Mouse (Mus musculus) hindbrain, embryonic 10.5 days (tissue): ENCODE data around the gene Ttc23l. TPM values are rescaled to one million over a fixed set of nuclear protein-coding genes. Genes with fewer than 3 reads are reported as not detected.
"Not testable (repeated sequence)": the region's sequence is repeated elsewhere in the genome, so short reads cannot be mapped to it uniquely, and the experiment has no call there.

ENCODE experiments used
- DNase-seq: peaks from one replicate; pipeline ENCODE4 v3.0.0-alpha.2; 2017; ENCODE audit warnings: low spot score
- H3K27ac ChIP-seq: fragments of 300-500 bp; sonication (generic); 2 replicates; pipeline ENCODE4 v1.5.1; 2016; ENCODE audit warnings: mild to moderate bottlenecking, moderate library complexity
- H3K27me3 ChIP-seq: fragments of 300-500 bp; sonication (generic); 2 replicates; pipeline ENCODE4 v1.6.1; 2016; ENCODE audit warnings: mild to moderate bottlenecking; ENCODE audit not compliant: poor library complexity, insufficient read depth, severe bottlenecking
- H3K36me3 ChIP-seq: fragments of 300-500 bp; sonication (generic); 2 replicates; pipeline ENCODE4 v1.6.1; 2016; ENCODE audit warnings: mild to moderate bottlenecking, moderate library complexity
- H3K4me1 ChIP-seq: fragments of 300-500 bp; sonication (generic); replicated peaks from 2 replicates; pipeline ENCODE4 v1.6.1; 2016; ENCODE audit warnings: mild to moderate bottlenecking
- H3K4me3 ChIP-seq: fragments of 300-500 bp; sonication (generic); 2 replicates; pipeline ENCODE4 v1.5.1; 2016; ENCODE audit warnings: mild to moderate bottlenecking, moderate library complexity
- H3K9me3 ChIP-seq: fragments of 300-500 bp; sonication (generic); 2 replicates; pipeline ENCODE4 v1.6.1; 2016; ENCODE audit warnings: mild to moderate bottlenecking, moderate library complexity
- WGBS: fragments of 180-500 bp; shearing (Covaris S2); methylation state at CpG from one replicate; pipeline ENCODE4 v1.1.7; 2016; 5-methylcytosine and 5-hydroxymethylcytosine counted together
- polyA plus RNA-seq: library from polyadenylated mRNA; unstranded; fragments of >200 nt; fragmentation: Nextera tagmentation; extraction: Ambion mirVana; gene quantifications from 2 replicates; pipeline ENCODE4 v1.2.1, GENCODE M21; 2016

Ttc23l gene
- polyA plus RNA-seq, 1 experiment from 2014 or later = not detected

GRCm38 (mm10) chr15:10499593-10499992, 58.9 kb downstream of the Ttc23l start:
- DNase-seq = no peak
- Histone ChIP-seq H3K9me3 (no peaks in the 10 kb centered on the region), H3K27ac (no peak overlapping the region), H3K27me3 (no peaks in the 10 kb centered on the region), H3K4me3 (no peak overlapping the region), H3K4me1 (no peaks in the 10 kb centered on the region), H3K36me3 (peaks cover 15% of the 10 kb centered on the region)
- 79% methylated on average over 5 of the region's 5 CpGs for WGBS

DNA sequence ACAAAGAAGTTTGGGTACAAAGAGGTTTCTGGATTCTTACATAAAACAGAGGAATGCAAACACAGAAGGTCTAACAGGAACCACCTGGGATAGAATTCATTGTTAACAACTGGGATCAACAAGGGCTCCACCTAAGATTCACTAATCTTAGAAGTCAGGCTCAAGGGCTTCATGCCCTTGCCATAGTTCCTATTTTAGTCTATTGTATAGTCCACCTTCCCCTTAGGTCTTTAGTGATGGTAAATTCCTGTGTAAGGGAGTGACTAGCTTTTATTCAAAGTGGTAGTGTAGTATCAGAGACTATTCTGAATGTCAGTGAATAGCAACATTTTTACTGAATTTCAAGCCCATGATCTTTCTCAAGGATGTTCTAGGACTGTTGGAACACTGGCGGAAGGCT, 61.8 kb downstream of the Ttc23l start:
- H3K27ac ChIP-seq, DNase-seq, H3K4me3 ChIP-seq, H3K4me1 ChIP-seq, H3K27me3 ChIP-seq, H3K9me3 ChIP-seq: not testable (repeated sequence)
- 98% methylated on average over 1 of the region's 1 CpGs for WGBS
- peaks cover 44% of the 10 kb centered on the region for H3K36me3 ChIP-seq

DNA sequence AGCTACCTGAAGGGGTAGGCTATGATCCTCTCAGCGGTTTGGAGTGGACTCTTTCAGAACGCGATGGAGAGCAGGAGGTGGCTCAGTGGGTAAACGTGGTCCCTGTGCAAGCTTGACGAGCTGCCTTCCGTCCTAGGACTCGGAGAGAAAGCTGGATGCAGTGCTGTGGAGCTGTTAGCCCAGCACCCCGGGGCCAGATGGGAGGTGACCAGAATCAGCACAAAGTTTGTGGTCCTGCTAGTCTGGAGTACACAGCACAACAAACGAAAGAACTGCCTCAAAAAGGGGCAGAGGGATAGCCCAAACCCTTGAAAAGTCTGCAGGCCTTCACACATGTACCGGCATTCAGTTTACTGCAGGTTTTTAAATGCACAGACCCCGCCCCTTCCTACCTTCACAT, 62.5 kb downstream of the Ttc23l start:
- 95% methylated on average over 11 of the region's 11 CpGs for whole genome bisulfite sequencing
- H3K36me3 ChIP-seq = peaks cover 51% of the 10 kb centered on the region
- DNase-seq = no peak
- H3K9me3 ChIP-seq = no peaks in the 10 kb centered on the region
- no peak overlapping the region for H3K4me3 ChIP-seq
- no peaks in the 10 kb centered on the region for H3K4me1 ChIP-seq
- H3K27ac ChIP-seq = no peak overlapping the region
- no peaks in the 10 kb centered on the region for H3K27me3 ChIP-seq

DNA sequence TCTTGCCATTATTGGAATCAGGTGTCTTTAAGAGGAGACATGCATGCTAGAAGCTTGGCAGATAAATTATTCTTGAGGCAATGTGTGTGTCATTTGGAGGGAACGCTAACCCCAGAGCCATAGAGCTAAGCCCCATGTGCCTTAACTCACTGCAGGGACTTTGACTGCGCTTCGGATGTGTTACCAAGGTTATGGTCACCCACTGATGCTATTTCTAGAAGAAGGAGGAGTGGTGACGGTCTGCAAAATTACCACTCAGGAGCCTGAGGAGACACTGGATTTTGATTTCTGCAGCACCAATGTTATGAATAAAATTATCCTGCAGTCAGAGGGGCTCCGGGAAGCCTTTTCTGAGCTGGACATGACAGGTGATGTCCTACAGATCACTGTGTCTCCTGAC, 68.4 kb downstream of the Ttc23l start:
- WGBS = 91% methylated on average over 5 of the region's 5 CpGs
- peaks cover 64% of the 10 kb centered on the region for H3K36me3 ChIP-seq

DNA sequence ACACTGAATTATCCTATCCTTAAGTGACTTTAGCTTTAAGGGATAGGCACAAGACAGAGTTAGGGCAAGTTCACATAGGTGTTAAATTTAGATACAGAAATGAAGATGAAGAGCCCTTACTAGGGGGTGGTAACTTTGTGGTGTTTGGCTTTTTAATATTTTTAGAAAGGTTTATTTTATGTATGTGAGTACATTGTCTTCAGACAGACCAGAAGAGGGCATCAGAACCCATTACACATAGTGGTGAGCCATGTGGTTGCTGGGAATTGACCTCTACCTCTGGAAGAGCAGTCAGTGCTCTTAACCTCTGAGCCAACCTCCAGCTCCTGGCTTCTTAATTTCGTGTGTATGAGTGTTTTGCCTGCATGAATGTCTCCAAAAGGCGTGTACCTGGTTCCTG, 71.2 kb downstream of the Ttc23l start:
- WGBS = 73% methylated on average over 2 of the region's 2 CpGs
- H3K9me3 ChIP-seq = no peaks in the 10 kb centered on the region
- no peak for DNase-seq
- peaks cover 24% of the 10 kb centered on the region for H3K4me1 ChIP-seq
- H3K36me3 ChIP-seq = peaks cover 56% of the 10 kb centered on the region
- H3K27me3 ChIP-seq = no peaks in the 10 kb centered on the region
- no peak overlapping the region for H3K27ac ChIP-seq
- H3K4me3 ChIP-seq = peak overlapping the region; percentile 77

More for the DNA sequence above, 68.4 kb downstream of the Ttc23l start:
- Histone ChIP-seq H3K27ac (no peak overlapping the region), H3K27me3 (no peaks in the 10 kb centered on the region), H3K4me3 (no peak overlapping the region), H3K4me1 (peaks cover 13% of the 10 kb centered on the region), H3K9me3 (no peaks in the 10 kb centered on the region)
- DNase-seq = no peak

DNA sequence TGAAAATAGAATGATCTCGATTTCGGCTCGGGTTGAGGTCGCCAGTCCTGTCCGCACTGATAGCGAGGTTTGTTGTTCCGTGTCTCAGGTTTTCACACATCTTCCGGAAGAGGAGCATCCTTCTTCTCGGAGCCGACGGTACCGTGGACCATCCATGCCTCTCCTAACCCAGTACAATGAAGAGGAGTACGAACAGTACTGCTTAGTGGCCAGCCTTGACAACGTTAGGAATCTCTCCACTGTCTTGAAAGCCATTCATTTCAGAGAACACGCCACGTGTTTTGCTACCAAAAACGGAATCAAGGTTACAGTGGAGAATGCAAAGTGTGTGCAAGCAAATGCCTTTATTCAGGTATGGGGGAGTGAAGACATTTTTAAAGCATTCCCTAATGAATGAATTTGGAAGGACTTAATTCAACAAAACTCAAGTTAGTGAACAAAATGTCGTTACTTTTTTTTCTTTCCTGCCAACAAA, 72.1 kb downstream of the Ttc23l start:
- Histone ChIP-seq H3K9me3 (no peaks in the 10 kb centered on the region), H3K27ac (peak overlapping the region; percentile 95), H3K4me1 (peaks cover 24% of the 10 kb centered on the region), H3K4me3 (peak overlapping the region; percentile 77), H3K27me3 (no peaks in the 10 kb centered on the region), H3K36me3 (peaks cover 56% of the 10 kb centered on the region)
- no peak for DNase-seq
- WGBS = under 1% methylated on average over 18 of the region's 18 CpGs

- peak; percentile 94 for DNase-seq
- Histone ChIP-seq H3K27ac (peak within 1 kb of the TSS; percentile 95), H3K9me3 (no peaks in the 10 kb centered on the region), H3K4me3 (peak within 1 kb of the TSS; percentile 77), H3K36me3 (peaks cover 57% of the 10 kb centered on the region), H3K27me3 (no peaks in the 10 kb centered on the region), H3K4me1 (peaks cover 24% of the 10 kb centered on the region)
- WGBS = under 1% methylated on average over 58 of the region's 58 CpGs
Measured at GRCm38 (mm10) chr15:10485484-10486364, 72.7 kb downstream of the Ttc23l start, which contains the start of the genes Brix1 and Rad1. Brix1 (minus strand) TSS chr15:10485947. Rad1 (plus strand) TSS chr15:10486018.

DNA sequence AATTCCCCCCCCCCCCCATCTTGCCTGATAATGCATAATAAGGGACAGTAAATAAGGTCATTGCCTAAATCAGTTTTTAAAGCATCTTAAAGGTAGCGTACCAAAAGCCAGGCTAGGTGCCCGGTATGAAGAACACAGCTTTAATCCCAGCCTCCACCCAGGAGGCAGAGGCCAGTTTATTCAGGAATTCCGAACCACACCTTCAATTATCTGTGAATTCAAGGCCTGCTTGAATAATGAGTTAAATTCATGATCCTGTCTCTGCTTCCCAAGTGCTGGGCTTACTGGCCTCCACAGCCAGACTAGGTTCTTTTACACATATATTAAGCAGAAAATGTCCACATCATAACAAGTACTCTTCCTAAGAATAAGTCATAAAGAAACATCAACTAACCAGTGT, 87.5 kb downstream of the Ttc23l start:
- peak overlapping the region; percentile 92 for H3K27ac ChIP-seq
- WGBS = 20% methylated on average over 3 of the region's 3 CpGs

GRCm38 (mm10) chr15:10470151-10470831, 88.2 kb downstream of the Ttc23l start, which contains the start of gene Dnajc21:
Dnajc21 (minus strand) TSS chr15:10470516.
- H3K4me3 ChIP-seq = peak within 1 kb of the TSS; percentile 89
- H3K36me3 ChIP-seq = peaks cover 15% of the 10 kb centered on the region
- H3K27me3 ChIP-seq = no peaks in the 10 kb centered on the region
- H3K27ac ChIP-seq = peak within 1 kb of the TSS; percentile 92
- WGBS = under 1% methylated on average over 87 of the region's 87 CpGs
- no peaks in the 10 kb centered on the region for H3K9me3 ChIP-seq
- peak; percentile 84 for DNase-seq
- H3K4me1 ChIP-seq = peaks cover 23% of the 10 kb centered on the region

More for the DNA sequence above, 87.5 kb downstream of the Ttc23l start:
- Histone ChIP-seq H3K27me3 (no peaks in the 10 kb centered on the region), H3K9me3 (no peaks in the 10 kb centered on the region), H3K4me1 (peaks cover 23% of the 10 kb centered on the region), H3K36me3 (peaks cover 21% of the 10 kb centered on the region), H3K4me3 (peak overlapping the region; percentile 89)
- DNase-seq = no peak

DNA sequence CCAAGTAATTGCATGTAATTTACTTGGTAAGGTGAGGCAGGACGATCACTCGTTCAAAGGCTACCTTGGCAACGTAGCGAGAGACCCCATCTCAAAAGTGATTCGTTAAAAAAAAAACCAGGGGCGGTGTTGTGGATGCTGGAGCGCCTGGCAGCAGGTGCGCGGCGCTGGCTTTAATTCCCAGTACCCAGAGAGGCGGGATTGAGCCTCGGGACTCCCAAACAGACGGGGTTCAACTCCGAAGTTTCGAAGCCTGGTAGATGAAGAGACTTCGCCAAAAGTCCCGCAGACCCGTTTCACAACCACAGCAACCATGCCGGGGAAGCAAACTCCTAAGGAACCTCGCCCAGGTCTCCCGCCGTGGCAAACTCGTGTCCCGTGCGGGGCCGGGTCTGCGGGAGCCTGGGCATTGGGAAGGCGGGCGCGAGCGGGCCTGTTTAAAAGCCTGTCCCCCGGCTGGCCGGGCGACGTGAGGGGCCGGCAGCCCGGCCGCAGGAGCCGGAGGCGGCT, 88.8 kb downstream of the Ttc23l start:
- WGBS = under 1% methylated on average over 40 of the region's 40 CpGs
- DNase-seq = no peak

GRCm38 (mm10) chr15:10468761-10469160, 89.7 kb downstream of the Ttc23l start:
- Histone ChIP-seq H3K27ac (no peak overlapping the region), H3K4me3 (0 out of 2 replicates have a peak overlapping the region, but pooled peaks have one; percentile 89), H3K9me3 (no peaks in the 10 kb centered on the region), H3K27me3 (no peaks in the 10 kb centered on the region), H3K4me1 (peaks cover 23% of the 10 kb centered on the region), H3K36me3 (peaks cover 4% of the 10 kb centered on the region; the same call in 1 of the 2 replicates)
- DNase-seq = no peak
- WGBS = 86% methylated on average over 3 of the region's 3 CpGs

More for the DNA sequence above, 88.8 kb downstream of the Ttc23l start:
- no peaks in the 10 kb centered on the region for H3K9me3 ChIP-seq
- no peaks in the 10 kb centered on the region for H3K27me3 ChIP-seq
- H3K4me1 ChIP-seq = peaks cover 23% of the 10 kb centered on the region
- peak overlapping the region; percentile 89 for H3K4me3 ChIP-seq
- H3K27ac ChIP-seq = peak overlapping the region; percentile 92
- H3K36me3 ChIP-seq = peaks cover 11% of the 10 kb centered on the region

DNA sequence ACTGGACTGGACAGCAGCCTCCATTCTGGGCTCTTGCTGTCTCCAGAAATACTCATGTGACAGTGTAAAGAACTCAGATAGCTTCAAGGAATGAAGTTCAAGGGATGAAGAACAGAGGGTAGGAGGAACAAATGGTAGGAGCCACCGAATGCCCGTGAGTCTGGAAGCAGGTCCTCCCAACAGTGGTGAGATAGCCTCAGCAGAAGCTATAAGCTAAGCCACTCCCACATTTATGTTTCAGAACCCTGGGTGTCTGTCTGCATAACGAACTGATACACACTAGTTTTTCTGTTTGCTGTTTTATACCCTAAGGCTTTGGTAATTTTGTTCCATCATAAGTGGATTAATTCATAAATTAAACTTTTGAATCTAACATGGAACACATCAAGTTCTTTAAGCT, 93.8 kb downstream of the Ttc23l start:
- Histone ChIP-seq H3K4me1 (peaks cover 16% of the 10 kb centered on the region), H3K27ac (no peak overlapping the region), H3K27me3 (no peaks in the 10 kb centered on the region), H3K9me3 (no peaks in the 10 kb centered on the region), H3K36me3 (peaks cover 31% of the 10 kb centered on the region), H3K4me3 (no peak overlapping the region)
- DNase-seq = no peak
- WGBS = 93% methylated on average over 3 of the region's 3 CpGs
